Mouse (Mus musculus) testis, adult 2 months (tissue): Measurements from ENCODE around the gene Nat10.

ENCODE experiments used
- CTCF ChIP-seq: fragments of 200-500 bp; IDR thresholded peaks from 2 replicates; pipeline ENCODE4 v1.5.1; 2012; ENCODE audit warnings: low read depth, mild to moderate bottlenecking, inconsistent platforms, low read length, moderate library complexity; ENCODE audit not compliant: control insufficient read depth, insufficient read depth, insufficient replicate concordance
- POLR2A ChIP-seq: fragments of 200-500 bp; IDR thresholded peaks from 2 replicates; pipeline ENCODE4 v1.6.1; 2012; ENCODE audit warnings: low read depth, mild to moderate bottlenecking, inconsistent platforms, low read length, moderate library complexity; ENCODE audit not compliant: control insufficient read depth

DNA sequence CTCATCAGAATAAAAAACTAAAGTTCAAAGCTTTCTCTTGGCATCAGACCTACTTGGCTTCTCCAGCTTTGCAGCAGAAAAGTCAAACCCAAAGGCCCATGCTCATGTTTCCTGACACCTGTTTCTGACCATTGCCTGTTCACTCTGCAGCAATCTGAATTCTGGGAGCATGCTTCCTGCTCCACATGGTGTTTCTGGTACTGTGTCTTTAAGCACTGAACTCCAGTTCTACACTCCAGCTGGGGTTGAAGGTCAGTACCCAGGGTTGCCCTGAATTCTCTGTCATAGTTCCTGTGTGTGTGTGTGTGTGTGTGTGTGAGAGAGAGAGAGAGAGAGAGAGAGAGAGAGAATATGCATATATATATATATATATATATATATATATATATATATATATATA, 47.4 kb upstream of the Nat10 start:
- TF ChIP-seq CTCF: no peak
- no peak for TF ChIP-seq POLR2A
